Mouse (Mus musculus) hindbrain, embryonic 10.5 days (tissue): ENCODE measurements at regions not wholly inside any gene's neighbourhood (a gene's known extent, or its start where the extent isn't known, plus 50 kb on each side); places are given as distances from the start of the nearest gene placed in this dataset.
"Not testable (repeated sequence)": the region's sequence is repeated elsewhere in the genome, so short reads cannot be mapped to it uniquely, and the experiment has no call there.

Source experiments
- DNase-seq: peaks from one replicate; pipeline ENCODE4 v3.0.0-alpha.2; 2017; ENCODE audit warnings: low spot score
- H3K27ac ChIP-seq: fragments of 300-500 bp; sonication (generic); 2 replicates; pipeline ENCODE4 v1.5.1; 2016; ENCODE audit warnings: mild to moderate bottlenecking, moderate library complexity
- H3K27me3 ChIP-seq: fragments of 300-500 bp; sonication (generic); 2 replicates; pipeline ENCODE4 v1.6.1; 2016; ENCODE audit warnings: mild to moderate bottlenecking; ENCODE audit not compliant: poor library complexity, insufficient read depth, severe bottlenecking
- H3K36me3 ChIP-seq: fragments of 300-500 bp; sonication (generic); 2 replicates; pipeline ENCODE4 v1.6.1; 2016; ENCODE audit warnings: mild to moderate bottlenecking, moderate library complexity
- H3K4me1 ChIP-seq: fragments of 300-500 bp; sonication (generic); replicated peaks from 2 replicates; pipeline ENCODE4 v1.6.1; 2016; ENCODE audit warnings: mild to moderate bottlenecking
- H3K4me3 ChIP-seq: fragments of 300-500 bp; sonication (generic); 2 replicates; pipeline ENCODE4 v1.5.1; 2016; ENCODE audit warnings: mild to moderate bottlenecking, moderate library complexity
- H3K9me3 ChIP-seq: fragments of 300-500 bp; sonication (generic); 2 replicates; pipeline ENCODE4 v1.6.1; 2016; ENCODE audit warnings: mild to moderate bottlenecking, moderate library complexity
- WGBS: fragments of 180-500 bp; shearing (Covaris S2); methylation state at CpG from one replicate; pipeline ENCODE4 v1.1.7; 2016; 5-methylcytosine and 5-hydroxymethylcytosine counted together

GRCm38 (mm10) chr8:113985471-113985870, 136.9 kb upstream of the Adamts18 start:
- WGBS = 56% methylated on average over 11 of the region's 11 CpGs
- Histone ChIP-seq H3K36me3 (no peaks in the 10 kb centered on the region), H3K27me3 (peaks cover 19% of the 10 kb centered on the region), H3K4me1 (peaks cover 19% of the 10 kb centered on the region), H3K9me3 (no peaks in the 10 kb centered on the region), H3K27ac (no peak overlapping the region), H3K4me3 (no peak overlapping the region)
- peak; percentile 20 for DNase-seq

DNA sequence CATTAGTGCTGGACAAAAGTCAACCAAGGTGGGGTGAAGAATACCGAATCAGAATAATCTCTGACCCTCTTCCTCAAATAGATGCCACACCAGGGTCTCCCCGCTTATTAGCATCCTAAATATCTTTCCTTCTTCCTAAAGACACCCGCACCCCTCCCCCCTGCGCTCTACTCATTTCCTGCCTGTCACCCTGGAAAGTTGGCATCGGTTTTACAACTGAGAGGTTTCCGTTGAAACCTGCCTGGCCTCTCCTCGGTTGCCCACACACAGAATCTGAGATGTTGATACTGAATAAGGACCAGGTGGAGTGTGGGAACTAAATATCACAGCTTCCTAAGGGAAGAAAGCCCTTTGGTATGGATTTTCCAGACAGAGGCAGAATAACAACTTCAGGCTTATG, 137.4 kb upstream of the Adamts18 start:
- Histone ChIP-seq H3K4me3 (no peak overlapping the region), H3K27ac (no peak overlapping the region), H3K36me3 (no peaks in the 10 kb centered on the region), H3K4me1 (peaks cover 18% of the 10 kb centered on the region), H3K27me3 (peaks cover 16% of the 10 kb centered on the region), H3K9me3 (no peaks in the 10 kb centered on the region)
- WGBS = 59% methylated on average over 7 of the region's 7 CpGs
- DNase-seq = no peak

DNA sequence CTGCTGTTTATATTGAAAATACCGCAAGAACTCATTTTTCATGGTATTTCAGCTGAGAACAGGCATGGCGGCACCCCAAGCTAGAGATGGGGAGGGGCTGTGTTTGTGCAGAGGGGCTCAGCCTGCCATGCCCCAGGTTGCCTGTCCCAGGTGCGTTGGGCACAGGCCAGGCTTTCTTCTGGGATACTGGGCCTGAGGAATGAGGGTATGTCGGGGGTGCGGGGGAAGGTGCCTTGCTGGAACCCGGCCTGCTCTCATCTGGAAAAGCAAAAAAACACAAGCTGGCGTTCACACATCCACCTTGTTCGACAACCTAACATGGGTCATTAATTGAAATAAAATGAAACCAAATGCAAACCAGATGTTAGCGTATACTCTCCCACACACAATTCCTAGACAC, 142.2 kb upstream of the Adamts18 start:
- WGBS = 80% methylated on average over 9 of the region's 9 CpGs
- H3K27me3 ChIP-seq = no peaks in the 10 kb centered on the region
- H3K27ac ChIP-seq = no peak overlapping the region
- H3K36me3 ChIP-seq = no peaks in the 10 kb centered on the region
- no peaks in the 10 kb centered on the region for H3K9me3 ChIP-seq
- H3K4me3 ChIP-seq = no peak overlapping the region
- H3K4me1 ChIP-seq = peaks cover 7% of the 10 kb centered on the region
- no peak for DNase-seq

DNA sequence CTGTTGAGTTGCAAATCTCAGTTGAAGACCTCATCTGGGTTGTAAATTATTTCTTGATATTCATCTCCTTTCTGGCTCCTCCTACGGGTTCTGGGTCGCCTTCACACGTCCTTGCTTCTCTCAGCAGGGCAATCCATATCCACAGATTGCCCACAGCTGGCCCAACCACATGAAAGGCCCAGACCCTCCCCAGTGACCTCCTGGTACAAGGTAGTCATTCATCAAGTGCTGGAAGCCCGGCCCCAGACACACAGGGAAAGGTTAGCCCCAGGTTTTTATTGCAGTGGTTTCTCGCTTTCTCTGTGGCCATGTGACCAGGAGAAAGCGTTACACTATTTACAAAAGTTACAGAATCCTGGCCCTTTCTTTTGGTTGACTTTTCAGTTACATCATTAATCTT, 134.5 kb upstream of the Nudt7 start:
- no peak overlapping the region for H3K27ac ChIP-seq
- H3K4me3 ChIP-seq = no peak overlapping the region
- WGBS = 56% methylated on average over 6 of the region's 6 CpGs
- H3K36me3 ChIP-seq = no peaks in the 10 kb centered on the region
- DNase-seq = no peak
- no peaks in the 10 kb centered on the region for H3K27me3 ChIP-seq
- no peaks in the 10 kb centered on the region for H3K4me1 ChIP-seq
- no peaks in the 10 kb centered on the region for H3K9me3 ChIP-seq

GRCm38 (mm10) chr8:114001674-114002073, 131.7 kb upstream of the Nudt7 start:
- no peak overlapping the region for H3K27ac ChIP-seq
- no peaks in the 10 kb centered on the region for H3K27me3 ChIP-seq
- H3K4me3 ChIP-seq = no peak overlapping the region
- no peak for DNase-seq
- WGBS = 88% methylated on average over 2 of the region's 2 CpGs
- H3K4me1 ChIP-seq = no peaks in the 10 kb centered on the region
- H3K36me3 ChIP-seq = no peaks in the 10 kb centered on the region
- H3K9me3 ChIP-seq = no peaks in the 10 kb centered on the region

DNA sequence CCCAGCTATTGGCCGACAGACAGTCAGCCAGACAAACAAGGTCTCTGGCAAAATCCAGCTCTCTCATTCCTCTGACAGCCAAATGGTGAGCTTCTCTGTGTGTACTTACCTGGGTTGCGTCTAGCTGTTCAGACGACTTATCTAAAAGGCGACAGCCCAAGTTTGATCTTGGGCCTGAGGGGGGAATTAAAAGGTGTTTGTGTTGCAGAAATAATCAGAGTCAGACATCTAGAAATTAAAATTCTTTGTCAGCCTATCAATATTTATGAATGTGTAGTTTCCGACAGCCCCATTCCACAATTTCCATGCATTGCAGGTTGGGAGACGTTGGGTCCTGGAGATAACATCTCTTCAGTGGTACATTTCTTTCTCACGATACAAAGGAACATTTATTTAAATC, 128.9 kb upstream of the Nudt7 start:
- 88% methylated on average over 7 of the region's 7 CpGs for WGBS
- no peaks in the 10 kb centered on the region for H3K4me1 ChIP-seq
- no peak overlapping the region for H3K4me3 ChIP-seq
- no peak for DNase-seq
- H3K9me3 ChIP-seq = no peaks in the 10 kb centered on the region
- no peaks in the 10 kb centered on the region for H3K36me3 ChIP-seq
- no peaks in the 10 kb centered on the region for H3K27me3 ChIP-seq
- no peak overlapping the region for H3K27ac ChIP-seq

DNA sequence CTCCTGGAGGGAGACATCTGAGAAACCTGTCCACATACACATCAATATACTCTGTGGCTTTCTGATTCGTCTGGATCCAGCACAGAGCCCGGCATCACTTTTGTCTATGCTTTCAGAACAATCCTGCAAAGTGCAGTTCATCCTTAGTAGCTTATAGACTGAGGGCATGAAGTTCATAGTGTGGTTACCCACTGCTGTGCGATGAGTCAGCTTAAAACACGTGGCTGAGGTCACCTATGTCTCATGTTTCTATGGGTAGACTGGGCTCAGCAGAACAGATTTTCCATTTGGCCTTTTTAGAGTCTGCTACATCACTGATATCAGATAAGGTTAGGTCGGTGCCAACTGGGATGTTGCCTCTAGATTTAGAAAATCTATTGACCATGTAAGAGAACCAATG, 126.8 kb upstream of the Nudt7 start:
- Histone ChIP-seq H3K27me3 (no peaks in the 10 kb centered on the region), H3K36me3 (no peaks in the 10 kb centered on the region), H3K27ac (no peak overlapping the region), H3K4me3 (no peak overlapping the region), H3K4me1 (no peaks in the 10 kb centered on the region), H3K9me3 (no peaks in the 10 kb centered on the region)
- 84% methylated on average over 5 of the region's 5 CpGs for WGBS
- no peak for DNase-seq

GRCm38 (mm10) chr8:114007103-114007502, 126.3 kb upstream of the Nudt7 start:
- H3K4me3 ChIP-seq = no peak overlapping the region
- H3K4me1 ChIP-seq = no peaks in the 10 kb centered on the region
- DNase-seq = no peak
- no peaks in the 10 kb centered on the region for H3K27me3 ChIP-seq
- WGBS = 86% methylated on average over 10 of the region's 10 CpGs
- H3K36me3 ChIP-seq = no peaks in the 10 kb centered on the region
- H3K9me3 ChIP-seq = no peaks in the 10 kb centered on the region
- no peak overlapping the region for H3K27ac ChIP-seq

DNA sequence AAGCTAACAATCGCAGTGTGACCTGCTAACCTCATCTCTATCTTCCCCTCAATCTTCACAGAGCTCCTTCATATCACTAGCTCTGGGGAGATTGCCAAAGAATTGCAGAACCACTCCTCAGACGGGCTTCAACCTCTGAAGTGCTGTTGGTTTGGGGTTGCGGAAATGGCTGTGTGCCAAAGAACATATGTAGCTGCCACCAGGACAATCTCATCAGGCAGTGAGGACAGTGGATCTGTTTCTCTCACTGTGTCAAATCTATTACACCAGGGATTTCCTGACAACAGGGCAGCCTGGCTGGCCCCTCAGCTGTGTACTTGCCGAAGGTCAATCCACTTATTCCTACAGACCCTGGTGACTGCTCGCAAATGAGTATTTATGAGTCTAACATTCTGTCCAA, 115.0 kb upstream of the Nudt7 start:
- Histone ChIP-seq H3K27ac (no peak overlapping the region), H3K27me3 (no peaks in the 10 kb centered on the region), H3K36me3 (no peaks in the 10 kb centered on the region), H3K4me1 (0 out of 2 replicates have a peak, but pooled peaks cover 4% of the 10 kb centered on the region), H3K9me3 (no peaks in the 10 kb centered on the region), H3K4me3 (no peak overlapping the region)
- DNase-seq = peak; percentile 6
- 71% methylated on average over 5 of the region's 5 CpGs for WGBS

GRCm38 (mm10) chr8:114030141-114030540, 103.2 kb upstream of the Nudt7 start:
- DNase-seq, H3K27ac ChIP-seq, H3K4me1 ChIP-seq, H3K9me3 ChIP-seq, H3K36me3 ChIP-seq, H3K27me3 ChIP-seq, H3K4me3 ChIP-seq: not testable (repeated sequence)
- WGBS = 93% methylated on average over 9 of the region's 9 CpGs

DNA sequence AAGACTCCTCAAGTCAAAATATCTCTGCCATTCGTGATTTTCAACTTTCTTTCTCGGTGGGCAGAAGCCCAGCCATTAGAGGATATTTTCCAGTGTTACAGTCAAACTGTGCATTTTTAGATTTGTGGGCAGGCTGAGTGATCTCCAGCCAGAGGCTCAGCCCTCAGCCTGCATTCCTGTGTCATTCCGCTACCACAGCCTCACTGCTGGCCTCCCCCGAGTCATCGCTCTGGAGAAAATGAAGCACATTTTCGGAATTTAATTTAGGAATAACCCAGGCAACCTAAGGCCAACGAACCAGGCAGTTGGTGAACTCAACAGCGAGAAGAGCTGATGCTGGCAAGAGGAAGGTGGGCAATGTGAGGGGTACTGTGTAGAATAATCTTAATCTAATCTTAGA, 80.9 kb upstream of the Nudt7 start:
- Histone ChIP-seq H3K9me3 (peaks cover 7% of the 10 kb centered on the region; the same call in 1 of the 2 replicates), H3K36me3 (no peaks in the 10 kb centered on the region), H3K4me1 (no peaks in the 10 kb centered on the region), H3K4me3 (no peak overlapping the region), H3K27me3 (no peaks in the 10 kb centered on the region), H3K27ac (no peak overlapping the region)
- WGBS = 88% methylated on average over 8 of the region's 8 CpGs
- DNase-seq = no peak

- no peak overlapping the region for H3K27ac ChIP-seq
- H3K4me1 ChIP-seq = no peaks in the 10 kb centered on the region
- no peaks in the 10 kb centered on the region for H3K27me3 ChIP-seq
- H3K36me3 ChIP-seq = no peaks in the 10 kb centered on the region
- no peaks in the 10 kb centered on the region; the same call in 1 of the 2 replicates for H3K9me3 ChIP-seq
- DNase-seq = no peak
- no peak overlapping the region for H3K4me3 ChIP-seq
These were observed 69.8 kb upstream of the Nudt7 start for GRCm38 (mm10) chr8:114063566-114063965.

- Histone ChIP-seq H3K27me3 (no peaks in the 10 kb centered on the region), H3K9me3 (peaks cover 6% of the 10 kb centered on the region), H3K4me1 (no peaks in the 10 kb centered on the region), H3K27ac (no peak overlapping the region), H3K4me3 (no peak overlapping the region), H3K36me3 (no peaks in the 10 kb centered on the region)
- WGBS = 83% methylated on average over 8 of the region's 8 CpGs
- no peak for DNase-seq
These were observed 61.0 kb upstream of the Nudt7 start for GRCm38 (mm10) chr8:114072330-114072729.

- Histone ChIP-seq H3K36me3 (no peaks in the 10 kb centered on the region), H3K9me3 (peaks cover 6% of the 10 kb centered on the region; the same call in 1 of the 2 replicates), H3K4me3 (no peak overlapping the region), H3K27ac (no peak overlapping the region), H3K27me3 (no peaks in the 10 kb centered on the region), H3K4me1 (no peaks in the 10 kb centered on the region)
- 90% methylated on average over 2 of the region's 2 CpGs for WGBS
- DNase-seq = peak; percentile 24
These were observed 59.2 kb upstream of the Nudt7 start for GRCm38 (mm10) chr8:114074122-114074521.
